Mouse (Mus musculus) left cerebral cortex, postnatal 14 days (tissue): Measurements from ENCODE around the gene Klhl31. TPM values are rescaled to one million over a fixed set of nuclear protein-coding genes. Genes with fewer than 3 reads are reported as not detected.

Experiments
- DNase-seq, 2 experiments: peaks; one replicate each; pipeline ENCODE4 v3.0.0; 2021 to 2022; ENCODE audit warnings: low spot score in 2 of 2, mixed read lengths in 1 of 2
- intact Hi-C: fragments of 180-260 bp; cut with DNase I; formaldehyde crosslinking; loops from one replicate; pipeline ENCODE4 v1.15.1; 2025
- total RNA-seq, 2 experiments: library from RNA; stranded (reverse); gene quantifications; 2 replicates each; pipeline ENCODE4 v1.2.3; 2021

Gene Klhl31
- total RNA-seq, 2 experiments from 2014 or later: 0.04 TPM; not detected in 1

- no peak for DNase-seq
- intact Hi-C loops: no loop called here
These were observed 49.7 kb downstream of the Klhl31 start for GRCm38 (mm10) chr9:77685825-77686500.

GRCm38 (mm10) chr9:77692707-77693106 lies 56.4 kb downstream of the Klhl31 start:
- intact Hi-C loops: no loop called here
- no peak for DNase-seq

- no peak for DNase-seq
These were observed 57.1 kb downstream of the Klhl31 start for GRCm38 (mm10) chr9:77693405-77693804.

GRCm38 (mm10) chr9:77695586-77695985 lies 59.3 kb downstream of the Klhl31 start:
- no peak for DNase-seq
- intact Hi-C loops: no loop called here

More at GRCm38 (mm10) chr9:77693405-77693804, 57.1 kb downstream of the Klhl31 start:
- intact Hi-C loops: no loop called here

- DNase-seq: no peak
- intact Hi-C loops: no loop called here
These were observed 67.2 kb downstream of the Klhl31 start for GRCm38 (mm10) chr9:77703476-77703875.

- intact Hi-C loops: no loop called here
- no peak for DNase-seq
These were observed 67.8 kb downstream of the Klhl31 start for GRCm38 (mm10) chr9:77704108-77704507.

GRCm38 (mm10) chr9:77706515-77706914 lies 70.2 kb downstream of the Klhl31 start:
- intact Hi-C loops: no loop called here
- no peak for DNase-seq

GRCm38 (mm10) chr9:77707433-77708139 lies 71.3 kb downstream of the Klhl31 start:
- DNase-seq: no peak
- intact Hi-C loops: no loop called here

GRCm38 (mm10) chr9:77708950-77709349 lies 72.7 kb downstream of the Klhl31 start:
- intact Hi-C loops: no loop called here
- DNase-seq: peak in 1 of 2 experiments; percentile 13

Other genes starting within 250 kb of the Klhl31 start
- 1 to 10 TPM; 5.5 to 5.8 TPM for gene Lrrc1, start 91.6 kb upstream of the Klhl31 start, total RNA-seq
- 10 to 100 TPM; 35.1 to 36.3 TPM for gene Gclc, start 118.0 kb downstream of the Klhl31 start, total RNA-seq